Mouse (Mus musculus) midbrain, embryonic 11.5 days (tissue): ENCODE data around the gene Acbd4. TPM values are rescaled to one million over a fixed set of nuclear protein-coding genes. Genes with fewer than 3 reads are reported as not detected.

ENCODE experiments used
- ATAC-seq: fragments of 200-750 bp; cut with Nextera tagmentation; 2 replicates; pipeline ENCODE4 v1.8.0; 2017; ENCODE audit warnings: moderate TSS enrichment, moderate library complexity; ENCODE audit not compliant: low FRiP score
- DNase-seq: peaks from one replicate; pipeline ENCODE4 v3.0.0; 2015; ENCODE audit warnings: low spot score; ENCODE audit errors: missing footprints
- H3K27ac ChIP-seq: fragments of 300-500 bp; sonication (generic); 2 replicates; pipeline ENCODE4 v1.5.1; 2014; ENCODE audit warnings: low read depth, low read length
- H3K27me3 ChIP-seq: fragments of 300-500 bp; sonication (generic); 2 replicates; pipeline ENCODE4 v1.6.1; 2014; ENCODE audit warnings: mild to moderate bottlenecking, low read length, moderate library complexity, mixed read lengths; ENCODE audit not compliant: control insufficient read depth, insufficient read depth
- H3K36me3 ChIP-seq: fragments of 300-500 bp; sonication (generic); 2 replicates; pipeline ENCODE4 v1.6.1; 2014; ENCODE audit warnings: mild to moderate bottlenecking, low read length, moderate library complexity, mixed read lengths; ENCODE audit not compliant: control insufficient read depth, insufficient read depth
- H3K4me1 ChIP-seq: fragments of 300-500 bp; sonication (generic); 2 replicates; pipeline ENCODE4 v1.6.1; 2014; ENCODE audit warnings: low read length; ENCODE audit not compliant: control insufficient read depth, insufficient read depth
- H3K4me2 ChIP-seq: fragments of 300-500 bp; sonication (generic); 2 replicates; pipeline ENCODE4 v1.6.1; 2014; ENCODE audit warnings: mild to moderate bottlenecking, moderate library complexity
- H3K4me3 ChIP-seq: fragments of 300-500 bp; sonication (generic); 2 replicates; pipeline ENCODE4 v1.5.1; 2014; ENCODE audit warnings: low read depth, low read length
- H3K9ac ChIP-seq: fragments of 300-500 bp; sonication (generic); 2 replicates; pipeline ENCODE4 v1.6.1; 2014; ENCODE audit warnings: low read length
- H3K9me3 ChIP-seq: fragments of 300-500 bp; sonication (generic); 2 replicates; pipeline ENCODE4 v1.6.1; 2016; ENCODE audit warnings: low read length; ENCODE audit not compliant: control insufficient read depth
- WGBS: fragments of 180-500 bp; shearing (Covaris S2); extraction: QIAGEN DNeasy Blood & Tissue Kit; methylation state at CpG from one replicate; pipeline ENCODE4 v1.1.7; 2014; 5-methylcytosine and 5-hydroxymethylcytosine counted together
- polyA plus RNA-seq: library from polyadenylated mRNA; unstranded; fragments of >200 nt; fragmentation: Nextera tagmentation; extraction: Ambion mirVana; gene quantifications from 2 replicates; pipeline ENCODE4 v1.2.1, GENCODE M21; 2014

The Acbd4 gene
- polyA plus RNA-seq, 1 experiment from 2014 or later: 10.5 TPM

GRCm38 (mm10) chr11:103115163-103116007, 13.9 kb downstream of the Acbd4 start:
- H3K4me1 ChIP-seq: peaks cover 33% of the 10 kb centered on the region
- DNase-seq (peak; percentile 99), ATAC-seq (peak; percentile 68)
- H3K27me3 ChIP-seq: peaks cover 16% of the 10 kb centered on the region; the same call in 1 of the 2 replicates
- no peaks in the 10 kb centered on the region for H3K36me3 ChIP-seq
- H3K4me3 ChIP-seq: peak overlapping the region; percentile 64
- WGBS: under 1% methylated on average over 34 of the region's 34 CpGs
- peak overlapping the region; percentile 62 for H3K4me2 ChIP-seq
- H3K27ac ChIP-seq: peak overlapping the region; percentile 75
- no peaks in the 10 kb centered on the region for H3K9me3 ChIP-seq
- peak overlapping the region; percentile 82 for H3K9ac ChIP-seq

- peak; percentile 94 for ATAC-seq
- H3K27me3 ChIP-seq: peaks cover 13% of the 10 kb centered on the region; the same call in 1 of the 2 replicates
- no peaks in the 10 kb centered on the region for H3K36me3 ChIP-seq
- peak within 1 kb of the TSS; percentile 64 for H3K4me3 ChIP-seq
- peak; percentile 100 for DNase-seq
- peak within 1 kb of the TSS; percentile 93 for H3K4me2 ChIP-seq
- H3K27ac ChIP-seq: peak within 1 kb of the TSS; percentile 75
- H3K9me3 ChIP-seq: no peaks in the 10 kb centered on the region
- under 1% methylated on average over 53 of the region's 53 CpGs for WGBS
- H3K4me1 ChIP-seq: peaks cover 33% of the 10 kb centered on the region
- peak within 1 kb of the TSS; percentile 82 for H3K9ac ChIP-seq
Measured at GRCm38 (mm10) chr11:103116008-103116818, 14.7 kb downstream of the Acbd4 start, which contains the start of gene Hexim1. TSS of gene Hexim1 (plus strand) at chr11:103116231.

- H3K9ac ChIP-seq: peak overlapping the region; percentile 70
- peak overlapping the region; percentile 64 for H3K4me3 ChIP-seq
- WGBS: under 1% methylated on average over 35 of the region's 35 CpGs
- ATAC-seq: 0 out of 2 replicates have a peak, but pooled peaks have one; percentile 22
- H3K27me3 ChIP-seq: peaks cover 9% of the 10 kb centered on the region; the same call in 1 of the 2 replicates
- no peaks in the 10 kb centered on the region for H3K36me3 ChIP-seq
- H3K4me1 ChIP-seq: peaks cover 28% of the 10 kb centered on the region
- H3K9me3 ChIP-seq: no peaks in the 10 kb centered on the region
- peak; percentile 96 for DNase-seq
- no peak overlapping the region; the same call in 1 of the 2 replicates for H3K27ac ChIP-seq
- H3K4me2 ChIP-seq: peak overlapping the region; percentile 93
Measured at GRCm38 (mm10) chr11:103116959-103117590, 15.6 kb downstream of the Acbd4 start.

- no peak overlapping the region for H3K27ac ChIP-seq
- peaks cover 5% of the 10 kb centered on the region; the same call in 1 of the 2 replicates for H3K27me3 ChIP-seq
Measured at GRCm38 (mm10) chr11:103117591-103118009, 16.1 kb downstream of the Acbd4 start.

GRCm38 (mm10) chr11:103118866-103119265, 17.4 kb downstream of the Acbd4 start:
- DNase-seq: no peak
- Histone ChIP-seq H3K4me3 (no peak overlapping the region), H3K9me3 (no peaks in the 10 kb centered on the region), H3K36me3 (no peaks in the 10 kb centered on the region), H3K27me3 (no peaks in the 10 kb centered on the region), H3K4me1 (peaks cover 21% of the 10 kb centered on the region), H3K4me2 (no peak overlapping the region; the same call in 1 of the 2 replicates), H3K9ac (no peak overlapping the region), H3K27ac (no peak overlapping the region)
- no peak for ATAC-seq
- 89% methylated on average over 2 of the region's 2 CpGs for WGBS

More at GRCm38 (mm10) chr11:103117591-103118009, 16.1 kb downstream of the Acbd4 start:
- peak overlapping the region; percentile 70 for H3K9ac ChIP-seq
- H3K4me2 ChIP-seq: peak overlapping the region; percentile 93
- H3K9me3 ChIP-seq: no peaks in the 10 kb centered on the region
- ATAC-seq (no peak), DNase-seq (peak; percentile 95)
- no peaks in the 10 kb centered on the region for H3K36me3 ChIP-seq
- WGBS: 0% methylated on average over 38 of the region's 38 CpGs
- H3K4me1 ChIP-seq: peaks cover 23% of the 10 kb centered on the region
- H3K4me3 ChIP-seq: peak overlapping the region; percentile 64

GRCm38 (mm10) chr11:103119609-103120008, 18.1 kb downstream of the Acbd4 start:
- no peak overlapping the region for H3K4me3 ChIP-seq
- ATAC-seq (no peak), DNase-seq (no peak)
- no peak overlapping the region for H3K4me2 ChIP-seq
- no peaks in the 10 kb centered on the region for H3K27me3 ChIP-seq
- H3K9ac ChIP-seq: no peak overlapping the region
- WGBS: 58% methylated on average over 5 of the region's 5 CpGs
- H3K4me1 ChIP-seq: peaks cover 21% of the 10 kb centered on the region
- H3K9me3 ChIP-seq: no peaks in the 10 kb centered on the region
- H3K27ac ChIP-seq: no peak overlapping the region
- H3K36me3 ChIP-seq: no peaks in the 10 kb centered on the region

GRCm38 (mm10) chr11:103120315-103120714, 18.8 kb downstream of the Acbd4 start:
- ATAC-seq: no peak
- 87% methylated on average over 5 of the region's 5 CpGs for WGBS
- H3K9ac ChIP-seq: no peak overlapping the region
- H3K27me3 ChIP-seq: no peaks in the 10 kb centered on the region
- H3K4me1 ChIP-seq: peaks cover 19% of the 10 kb centered on the region
- H3K4me3 ChIP-seq: no peak overlapping the region
- no peak for DNase-seq
- no peak overlapping the region for H3K27ac ChIP-seq
- H3K9me3 ChIP-seq: no peaks in the 10 kb centered on the region
- H3K36me3 ChIP-seq: no peaks in the 10 kb centered on the region
- H3K4me2 ChIP-seq: no peak overlapping the region

- peaks cover 20% of the 10 kb centered on the region for H3K4me1 ChIP-seq
- peak within 1 kb of the TSS; percentile 97 for H3K4me3 ChIP-seq
- DNase-seq: peak; percentile 97
- H3K9ac ChIP-seq: peak within 1 kb of the TSS; percentile 100
- WGBS: under 1% methylated on average over 39 of the region's 39 CpGs
- no peaks in the 10 kb centered on the region for H3K36me3 ChIP-seq
- peak; percentile 68 for ATAC-seq
- H3K27ac ChIP-seq: peak within 1 kb of the TSS; percentile 91
- H3K27me3 ChIP-seq: no peaks in the 10 kb centered on the region
- H3K4me2 ChIP-seq: peak within 1 kb of the TSS; percentile 83
- H3K9me3 ChIP-seq: no peaks in the 10 kb centered on the region
Measured at GRCm38 (mm10) chr11:103131701-103132575, 30.5 kb downstream of the Acbd4 start, which contains the start of gene Hexim2. TSS of gene Hexim2 (plus strand) at chr11:103132429.
